Mouse (Mus musculus) heart, postnatal 4 days (tissue): ENCODE data around the gene Cyp2a5. TPM values are rescaled to one million over a fixed set of nuclear protein-coding genes. Genes with fewer than 3 reads are reported as not detected.
"Not testable (repeated sequence)": the region's sequence is repeated elsewhere in the genome, so short reads cannot be mapped to it uniquely, and the experiment has no call there.

Experiments
- DNase-seq: peaks from one replicate; pipeline ENCODE4 v3.0.0; 2021
- total RNA-seq, 2 experiments: library from RNA; stranded (reverse); gene quantifications; 2 replicates each; pipeline ENCODE4 v1.2.3; 2021

The Cyp2a5 gene
- total RNA-seq, result not detected

- not testable (repeated sequence) for DNase-seq
Measured at GRCm38 (mm10) chr7:26835059-26835458, at the start of gene Cyp2a5. Gene Cyp2a5, plus strand, starts transcription at chr7:26835305.

GRCm38 (mm10) chr7:26786013-26786412 is 49.1 kb upstream of the Cyp2a5 start:
- not testable (repeated sequence) for DNase-seq

DNA sequence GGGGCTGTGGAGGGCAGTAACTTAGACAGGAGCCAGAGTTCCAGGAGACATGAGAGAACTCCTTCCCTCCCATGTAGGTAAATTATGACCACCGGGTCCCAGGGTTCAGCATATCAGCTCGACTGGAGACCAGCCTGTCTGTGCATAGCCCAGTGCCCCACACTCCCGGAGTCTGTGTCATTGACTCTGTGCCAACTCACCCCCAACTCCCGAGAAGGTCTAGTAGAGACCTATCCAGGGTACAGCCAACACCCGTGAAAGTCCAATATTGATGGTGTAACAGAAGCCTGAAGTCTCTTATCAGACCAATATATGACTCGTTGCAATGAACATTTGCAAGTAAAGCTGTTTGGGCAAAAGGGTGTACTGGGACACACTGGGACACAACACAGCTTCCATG is 45.1 kb upstream of the Cyp2a5 start:
- no peak for DNase-seq

DNA sequence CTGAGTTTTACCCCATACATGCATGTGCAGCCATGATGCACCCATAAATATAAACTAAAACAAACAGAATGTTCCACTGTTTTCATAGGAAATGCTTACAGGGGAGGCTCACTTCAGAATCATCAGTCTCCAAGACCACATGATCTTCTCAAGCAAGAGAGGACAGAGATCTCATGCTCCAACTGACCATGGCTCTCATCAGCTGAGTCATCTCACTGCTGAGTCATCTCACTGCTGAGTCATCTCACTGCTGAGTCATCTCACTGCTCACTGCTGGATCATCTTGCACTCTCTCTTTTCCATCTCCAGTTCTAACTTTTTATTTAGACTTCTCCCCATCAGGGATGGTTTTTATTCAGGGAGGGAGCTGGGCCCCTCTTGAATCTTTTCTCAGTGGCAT is 35.0 kb upstream of the Cyp2a5 start:
- DNase-seq, result no peak

- DNase-seq, result no peak
Measured at GRCm38 (mm10) chr7:26800996-26801395, 34.1 kb upstream of the Cyp2a5 start.

GRCm38 (mm10) chr7:26808592-26808991 is 26.5 kb upstream of the Cyp2a5 start, which contains the start of gene Cyp2g1:
Gene Cyp2g1, plus strand, starts transcription at chr7:26808892.
- DNase-seq, result no peak

DNA sequence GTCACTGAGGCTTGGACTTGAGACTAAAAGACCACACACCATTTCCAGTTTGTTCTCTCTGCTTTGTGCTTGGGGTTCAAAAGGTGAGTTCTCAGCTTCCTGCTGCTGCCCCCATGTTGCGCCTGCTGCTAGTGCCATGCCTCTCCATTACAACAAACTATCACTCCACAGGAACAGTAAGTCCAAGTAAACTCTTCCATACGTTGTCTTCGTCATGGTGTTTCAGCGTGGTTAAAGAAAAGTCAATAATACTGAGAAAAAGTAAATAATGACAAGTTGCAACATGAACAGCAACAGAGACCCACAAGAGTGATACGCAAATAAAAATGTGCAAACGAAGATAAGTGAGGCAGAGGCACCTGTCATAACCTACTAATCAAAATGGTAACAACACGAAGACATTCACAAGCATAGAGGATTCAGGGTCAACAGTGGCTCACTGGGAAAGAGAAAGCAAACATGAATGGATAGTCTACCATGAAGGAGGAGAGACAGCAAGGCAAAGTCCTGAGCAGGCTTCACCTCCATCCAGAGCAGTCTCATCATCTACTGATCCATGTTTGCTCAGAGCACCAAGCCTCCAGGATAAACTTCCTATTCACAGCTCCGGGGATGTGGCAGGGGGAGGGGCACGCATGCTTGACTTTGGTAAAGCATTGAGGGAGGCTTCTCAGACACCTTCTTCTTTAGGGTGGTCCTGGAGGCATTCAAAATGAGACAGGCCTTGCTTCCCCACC is 3.4 kb upstream of the Cyp2a5 start:
- not testable (repeated sequence) for DNase-seq

- not testable (repeated sequence) for DNase-seq
Measured at GRCm38 (mm10) chr7:26832668-26833067, 2.4 kb upstream of the Cyp2a5 start.

- not testable (repeated sequence) for DNase-seq
Measured at GRCm38 (mm10) chr7:26843400-26843799, 8.3 kb downstream of the Cyp2a5 start.

GRCm38 (mm10) chr7:26850063-26850462 is 15.0 kb downstream of the Cyp2a5 start:
- not testable (repeated sequence) for DNase-seq

DNA sequence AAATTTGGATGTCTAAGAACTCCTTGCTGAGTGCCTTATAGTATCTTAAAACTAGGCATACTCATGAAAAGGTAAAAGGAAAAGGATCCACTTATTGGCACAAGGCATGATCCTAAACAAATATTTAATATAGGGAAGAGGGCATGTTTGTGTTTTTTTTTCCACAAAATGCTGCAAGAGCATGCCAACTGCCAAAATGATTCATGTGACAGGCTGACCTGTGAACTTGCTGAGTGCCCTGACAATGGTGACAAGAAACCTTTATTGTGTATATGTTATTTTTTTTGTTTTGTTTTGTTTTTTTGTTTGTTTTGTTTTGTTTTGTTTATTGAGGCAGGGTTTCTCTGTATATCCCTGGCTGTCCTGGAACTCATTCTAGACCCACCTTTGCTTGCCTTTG is 43.5 kb downstream of the Cyp2a5 start:
- DNase-seq, result not testable (repeated sequence)

DNA sequence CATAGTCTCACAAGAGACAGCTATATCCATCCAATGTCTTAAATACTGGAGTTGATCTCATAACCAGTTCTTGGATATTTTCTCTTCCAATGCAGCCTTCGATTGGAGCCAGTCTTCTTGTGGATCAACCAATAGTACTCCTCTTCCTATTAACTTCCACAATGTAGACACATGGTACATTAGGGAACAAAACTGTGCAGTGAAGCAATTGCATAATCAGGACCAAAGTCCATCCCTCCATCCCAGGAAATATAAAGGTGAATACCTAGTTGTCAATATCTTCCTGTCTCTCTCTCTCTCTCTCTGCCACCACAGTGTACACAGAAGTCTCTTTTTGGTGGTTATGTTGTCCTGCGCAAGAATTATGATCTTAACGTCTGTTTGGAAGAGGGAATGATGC is 45.5 kb downstream of the Cyp2a5 start:
- DNase-seq, result not testable (repeated sequence)

Other genes with a start within 250 kb of the Cyp2a5 start
- gene Vmn1r185, start 216.8 kb upstream of the Cyp2a5 start, total RNA-seq, result not detected
- not detected for gene Cyp2b23, start 148.9 kb upstream of the Cyp2a5 start, total RNA-seq
- gene Cyp2b19, start 78.2 kb upstream of the Cyp2a5 start, total RNA-seq, result not detected
- not detected for gene Cyp2g1, start 26.4 kb upstream of the Cyp2a5 start, total RNA-seq
- not detected for gene Cyp2a22, start 104.1 kb downstream of the Cyp2a5 start, total RNA-seq
- gene Cyp2a12, start 193.8 kb downstream of the Cyp2a5 start, total RNA-seq, result not detected